Mouse (Mus musculus): ENCODE data around the gene Tox3. TPM values are rescaled to one million over a fixed set of nuclear protein-coding genes. Genes with fewer than 3 reads are reported as not detected.

The Tox3 gene
- polyA plus RNA-seq (2016; fragmentation: Nextera tagmentation; extraction: Ambion mirVana): 18.4 and 20.3 TPM in 2 replicates

GRCm38 (mm10) chr8:90348178-90348925, at the start of gene Tox3:
Gene Tox3 (minus strand): TSS chr8:90348343.
- peak within 1 kb of the TSS; percentile 89 for H3K4me3 ChIP-seq
- peak; percentile 65 for ATAC-seq (ENCODE audit: insufficient number of reproducible peaks, low FRiP score)
- no peaks in the 10 kb centered on the region for H3K9me3 ChIP-seq (replicated peaks)
- peak within 1 kb of the TSS; percentile 98 for H3K9ac ChIP-seq
- H3K27ac ChIP-seq (ENCODE audit: poor library complexity, severe bottlenecking): peak within 1 kb of the TSS; percentile 90
- H3K4me2 ChIP-seq: peak within 1 kb of the TSS; percentile 81
- H3K4me1 ChIP-seq (replicated peaks): peaks cover 34% of the 10 kb centered on the region
- WGBS: 5% methylated on average over 64 of the region's 89 CpGs
- H3K36me3 ChIP-seq: no peaks in the 10 kb centered on the region
- peaks cover 10% of the 10 kb centered on the region for H3K27me3 ChIP-seq (replicated peaks)

GRCm38 (mm10) chr8:90392643-90393042, 44.5 kb upstream of the Tox3 start:
- no peak overlapping the region for H3K4me3 ChIP-seq
- WGBS: 89% methylated on average over 2 of the region's 2 CpGs
- ATAC-seq (ENCODE audit: insufficient number of reproducible peaks, low FRiP score): no peak
- H3K4me1 ChIP-seq (replicated peaks): no peaks in the 10 kb centered on the region
- H3K36me3 ChIP-seq: no peaks in the 10 kb centered on the region
- H3K27me3 ChIP-seq (replicated peaks): no peaks in the 10 kb centered on the region
- no peaks in the 10 kb centered on the region for H3K9me3 ChIP-seq (replicated peaks)
- H3K27ac ChIP-seq (ENCODE audit: poor library complexity, severe bottlenecking): no peak overlapping the region
- H3K9ac ChIP-seq: no peak overlapping the region
- H3K4me2 ChIP-seq: no peak overlapping the region

- H3K4me3 ChIP-seq: no peak overlapping the region
- H3K36me3 ChIP-seq: no peaks in the 10 kb centered on the region
- no peaks in the 10 kb centered on the region for H3K27me3 ChIP-seq (replicated peaks)
- no peaks in the 10 kb centered on the region for H3K9me3 ChIP-seq (replicated peaks)
- ATAC-seq (ENCODE audit: insufficient number of reproducible peaks, low FRiP score): no peak
- no peaks in the 10 kb centered on the region for H3K4me1 ChIP-seq (replicated peaks)
- no peak overlapping the region for H3K4me2 ChIP-seq
- H3K27ac ChIP-seq (ENCODE audit: poor library complexity, severe bottlenecking): no peak overlapping the region
- no peak overlapping the region for H3K9ac ChIP-seq
- 67% methylated on average over 3 of the region's 3 CpGs for WGBS
Measured at GRCm38 (mm10) chr8:90391483-90392074, 43.4 kb upstream of the Tox3 start.

DNA sequence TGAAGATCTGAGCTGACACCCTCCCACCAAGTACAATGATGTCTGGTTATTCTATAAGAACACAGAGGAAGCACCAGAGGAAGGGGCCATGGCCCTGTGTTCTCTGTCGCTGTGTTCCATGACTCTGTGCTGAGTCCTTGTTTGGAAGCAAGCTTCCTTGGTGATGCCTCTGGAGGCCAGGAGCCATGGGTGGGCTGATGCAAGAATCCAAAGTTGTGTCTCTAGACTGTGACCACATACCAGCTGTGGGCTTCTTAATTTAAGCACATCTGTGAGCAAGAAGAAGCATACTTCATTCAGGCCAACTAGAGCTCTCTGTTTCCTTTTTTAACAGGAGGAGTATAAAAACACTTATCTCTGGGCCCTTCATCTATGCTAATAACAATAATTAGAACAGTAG, 42.7 kb upstream of the Tox3 start:
- Histone ChIP-seq H3K36me3 (no peaks in the 10 kb centered on the region), H3K27me3 (replicated peaks) (no peaks in the 10 kb centered on the region), H3K9me3 (replicated peaks) (no peaks in the 10 kb centered on the region), H3K9ac (no peak overlapping the region), H3K4me3 (no peak overlapping the region), H3K4me2 (no peak overlapping the region), H3K4me1 (replicated peaks) (no peaks in the 10 kb centered on the region), H3K27ac (ENCODE audit: poor library complexity, severe bottlenecking) (no peak overlapping the region)
- ATAC-seq (ENCODE audit: insufficient number of reproducible peaks, low FRiP score): no peak
- 83% methylated on average over 1 of the region's 1 CpGs for whole genome bisulfite sequencing

GRCm38 (mm10) chr8:90379064-90379463, 30.9 kb upstream of the Tox3 start:
- H3K4me1 ChIP-seq (replicated peaks): no peaks in the 10 kb centered on the region
- no peak overlapping the region for H3K9ac ChIP-seq
- no peak overlapping the region for H3K27ac ChIP-seq (ENCODE audit: poor library complexity, severe bottlenecking)
- 91% methylated on average over 6 of the region's 6 CpGs for WGBS
- H3K36me3 ChIP-seq: no peaks in the 10 kb centered on the region
- no peak for ATAC-seq (ENCODE audit: insufficient number of reproducible peaks, low FRiP score)
- H3K4me3 ChIP-seq: no peak overlapping the region
- no peaks in the 10 kb centered on the region for H3K9me3 ChIP-seq (replicated peaks)
- no peaks in the 10 kb centered on the region for H3K27me3 ChIP-seq (replicated peaks)
- no peak overlapping the region for H3K4me2 ChIP-seq

- ATAC-seq (ENCODE audit: insufficient number of reproducible peaks, low FRiP score): no peak
- no peaks in the 10 kb centered on the region for H3K9me3 ChIP-seq (replicated peaks)
- no peak overlapping the region for H3K9ac ChIP-seq
- H3K27ac ChIP-seq (ENCODE audit: poor library complexity, severe bottlenecking): no peak overlapping the region
- H3K27me3 ChIP-seq (replicated peaks): no peaks in the 10 kb centered on the region
- H3K4me2 ChIP-seq: no peak overlapping the region
- H3K4me3 ChIP-seq: no peak overlapping the region
- no peaks in the 10 kb centered on the region for H3K4me1 ChIP-seq (replicated peaks)
- no peaks in the 10 kb centered on the region for H3K36me3 ChIP-seq
- WGBS: 85% methylated on average over 3 of the region's 3 CpGs
Measured at GRCm38 (mm10) chr8:90378036-90378435, 29.9 kb upstream of the Tox3 start.

DNA sequence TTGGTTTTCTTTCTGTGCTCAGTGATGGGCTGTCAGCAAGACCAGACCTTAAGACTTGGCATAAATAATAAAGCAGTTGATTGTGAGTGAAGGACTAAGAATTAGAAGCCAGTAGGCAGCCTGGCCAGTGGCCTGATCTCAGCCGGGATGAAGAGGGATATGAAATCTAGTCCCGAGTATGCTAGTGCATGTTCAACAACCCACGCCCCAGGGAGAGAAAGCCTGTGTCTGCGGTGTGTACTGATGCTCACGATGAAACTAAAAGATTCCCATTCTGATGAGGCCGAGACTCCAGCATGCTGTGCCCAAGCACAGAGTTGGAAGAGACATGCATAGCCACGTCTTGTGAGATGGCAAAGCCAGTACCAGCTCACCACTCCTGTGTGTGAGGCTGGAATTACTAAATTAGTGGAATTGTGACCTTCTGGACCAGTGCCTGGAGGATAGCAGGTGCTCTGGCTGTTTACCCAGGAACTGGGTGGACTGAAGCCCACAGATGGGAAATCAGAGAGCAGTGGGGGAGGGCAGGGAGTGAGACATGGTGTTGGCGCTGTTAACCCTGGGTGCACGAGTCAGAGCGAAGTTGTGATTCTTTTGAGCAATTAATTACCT, 23.6 kb upstream of the Tox3 start:
- H3K4me3 ChIP-seq: no peak overlapping the region
- no peak overlapping the region for H3K27ac ChIP-seq (ENCODE audit: poor library complexity, severe bottlenecking)
- 81% methylated on average over 10 of the region's 10 CpGs for WGBS
- H3K27me3 ChIP-seq (replicated peaks): no peaks in the 10 kb centered on the region
- H3K4me2 ChIP-seq: no peak overlapping the region
- no peak overlapping the region for H3K9ac ChIP-seq
- no peak for ATAC-seq (ENCODE audit: insufficient number of reproducible peaks, low FRiP score)
- H3K9me3 ChIP-seq (replicated peaks): no peaks in the 10 kb centered on the region
- H3K4me1 ChIP-seq (replicated peaks): no peaks in the 10 kb centered on the region
- no peaks in the 10 kb centered on the region for H3K36me3 ChIP-seq

DNA sequence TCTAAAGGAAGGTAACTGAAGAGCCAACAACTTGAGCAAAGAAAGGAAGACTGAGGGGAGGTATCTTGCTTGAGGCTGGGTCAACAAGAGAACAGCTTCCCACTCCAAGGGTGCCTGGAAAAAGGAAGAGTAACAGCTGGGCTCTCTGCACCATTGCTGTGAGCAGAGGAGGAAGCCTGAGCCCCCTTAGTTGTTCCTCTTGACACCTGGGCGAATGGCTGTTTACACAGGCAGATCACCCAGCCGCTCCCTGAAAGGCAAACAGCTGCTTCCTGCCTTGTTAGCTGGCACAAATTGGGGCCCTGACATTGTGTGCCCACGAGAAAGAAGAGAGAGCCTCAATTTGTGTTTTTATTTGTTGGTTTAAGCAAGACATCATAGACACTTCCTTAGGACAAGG, 21.7 kb upstream of the Tox3 start:
- Histone ChIP-seq H3K27ac (ENCODE audit: poor library complexity, severe bottlenecking) (no peak overlapping the region), H3K27me3 (replicated peaks) (no peaks in the 10 kb centered on the region), H3K36me3 (no peaks in the 10 kb centered on the region), H3K9ac (no peak overlapping the region), H3K4me3 (no peak overlapping the region), H3K4me2 (no peak overlapping the region), H3K4me1 (replicated peaks) (no peaks in the 10 kb centered on the region), H3K9me3 (replicated peaks) (no peaks in the 10 kb centered on the region)
- ATAC-seq (ENCODE audit: insufficient number of reproducible peaks, low FRiP score): no peak
- 45% methylated on average over 3 of the region's 3 CpGs for WGBS

GRCm38 (mm10) chr8:90356729-90357128, 8.6 kb upstream of the Tox3 start:
- WGBS: 33% methylated on average over 3 of the region's 3 CpGs
- no peak for ATAC-seq (ENCODE audit: insufficient number of reproducible peaks, low FRiP score)

GRCm38 (mm10) chr8:90354782-90355181, 6.6 kb upstream of the Tox3 start:
- 74% methylated on average over 3 of the region's 3 CpGs for WGBS
- no peak for ATAC-seq (ENCODE audit: insufficient number of reproducible peaks, low FRiP score)
- H3K4me3 ChIP-seq: no peak overlapping the region

More at GRCm38 (mm10) chr8:90356729-90357128, 8.6 kb upstream of the Tox3 start:
- Histone ChIP-seq H3K9ac (no peak overlapping the region), H3K27ac (ENCODE audit: poor library complexity, severe bottlenecking) (no peak overlapping the region), H3K4me3 (no peak overlapping the region), H3K36me3 (no peaks in the 10 kb centered on the region), H3K4me1 (replicated peaks) (no peaks in the 10 kb centered on the region), H3K4me2 (no peak overlapping the region), H3K9me3 (replicated peaks) (0 out of 2 replicates have a peak, but pooled peaks cover 3% of the 10 kb centered on the region), H3K27me3 (replicated peaks) (no peaks in the 10 kb centered on the region)

DNA sequence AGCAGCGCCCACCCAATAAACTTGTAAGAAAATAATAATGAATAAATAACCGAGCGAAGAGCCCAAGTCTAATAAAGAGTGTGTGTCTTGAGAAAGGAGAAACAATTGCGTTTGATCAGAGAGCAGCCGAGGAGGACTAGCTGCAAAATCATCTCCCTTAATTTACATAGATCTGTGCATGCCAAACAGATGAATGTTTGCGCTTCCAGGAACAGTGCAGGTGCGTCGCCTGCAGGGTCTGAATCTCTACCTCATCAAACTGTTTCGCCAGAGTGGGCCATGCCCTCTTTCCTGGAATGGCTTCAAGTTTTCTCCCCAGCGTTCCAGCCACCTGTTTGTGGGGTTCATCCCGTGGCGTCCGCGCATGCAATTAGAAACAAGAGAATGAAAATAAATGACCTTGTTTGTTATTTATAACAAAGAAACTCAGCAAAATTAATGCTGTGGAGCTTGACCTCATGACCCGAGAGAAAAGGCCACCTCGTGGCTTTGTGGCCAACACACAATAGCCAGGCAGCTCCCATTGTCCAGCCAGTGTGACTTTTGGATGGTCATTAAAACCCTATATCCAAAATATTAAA, 5.9 kb upstream of the Tox3 start:
- no peaks in the 10 kb centered on the region for H3K36me3 ChIP-seq

More at GRCm38 (mm10) chr8:90354782-90355181, 6.6 kb upstream of the Tox3 start:
- 0 out of 2 replicates have a peak, but pooled peaks cover 6% of the 10 kb centered on the region for H3K4me1 ChIP-seq (replicated peaks)
- no peak overlapping the region for H3K9ac ChIP-seq
- no peak overlapping the region for H3K27ac ChIP-seq (ENCODE audit: poor library complexity, severe bottlenecking)
- H3K36me3 ChIP-seq: no peaks in the 10 kb centered on the region
- no peaks in the 10 kb centered on the region; the same call in 1 of the 2 replicates for H3K27me3 ChIP-seq (replicated peaks)
- no peak overlapping the region for H3K4me2 ChIP-seq
- no peaks in the 10 kb centered on the region for H3K9me3 ChIP-seq (replicated peaks)

More for the DNA sequence above, 5.9 kb upstream of the Tox3 start:
- Histone ChIP-seq H3K27ac (ENCODE audit: poor library complexity, severe bottlenecking) (no peak overlapping the region), H3K4me3 (no peak overlapping the region), H3K27me3 (replicated peaks) (no peaks in the 10 kb centered on the region; the same call in 1 of the 2 replicates), H3K9me3 (replicated peaks) (no peaks in the 10 kb centered on the region), H3K4me1 (replicated peaks) (peaks cover 13% of the 10 kb centered on the region), H3K9ac (no peak overlapping the region), H3K4me2 (no peak overlapping the region)
- WGBS: 78% methylated on average over 16 of the region's 16 CpGs
- no peak for ATAC-seq (ENCODE audit: insufficient number of reproducible peaks, low FRiP score)

All from heart, embryonic 12.5 days (tissue).